Mouse (Mus musculus): Measurements from ENCODE around the gene Ano5. TPM values are rescaled to one million over a fixed set of nuclear protein-coding genes. Genes with fewer than 3 reads are reported as not detected.

The Ano5 gene
- total RNA-seq (2021), result 0.23 and 0.37 TPM in 2 replicates
- long read RNA-seq, experiment 1, result 0 reads
- long read RNA-seq, experiment 2, result 0 reads

DNA sequence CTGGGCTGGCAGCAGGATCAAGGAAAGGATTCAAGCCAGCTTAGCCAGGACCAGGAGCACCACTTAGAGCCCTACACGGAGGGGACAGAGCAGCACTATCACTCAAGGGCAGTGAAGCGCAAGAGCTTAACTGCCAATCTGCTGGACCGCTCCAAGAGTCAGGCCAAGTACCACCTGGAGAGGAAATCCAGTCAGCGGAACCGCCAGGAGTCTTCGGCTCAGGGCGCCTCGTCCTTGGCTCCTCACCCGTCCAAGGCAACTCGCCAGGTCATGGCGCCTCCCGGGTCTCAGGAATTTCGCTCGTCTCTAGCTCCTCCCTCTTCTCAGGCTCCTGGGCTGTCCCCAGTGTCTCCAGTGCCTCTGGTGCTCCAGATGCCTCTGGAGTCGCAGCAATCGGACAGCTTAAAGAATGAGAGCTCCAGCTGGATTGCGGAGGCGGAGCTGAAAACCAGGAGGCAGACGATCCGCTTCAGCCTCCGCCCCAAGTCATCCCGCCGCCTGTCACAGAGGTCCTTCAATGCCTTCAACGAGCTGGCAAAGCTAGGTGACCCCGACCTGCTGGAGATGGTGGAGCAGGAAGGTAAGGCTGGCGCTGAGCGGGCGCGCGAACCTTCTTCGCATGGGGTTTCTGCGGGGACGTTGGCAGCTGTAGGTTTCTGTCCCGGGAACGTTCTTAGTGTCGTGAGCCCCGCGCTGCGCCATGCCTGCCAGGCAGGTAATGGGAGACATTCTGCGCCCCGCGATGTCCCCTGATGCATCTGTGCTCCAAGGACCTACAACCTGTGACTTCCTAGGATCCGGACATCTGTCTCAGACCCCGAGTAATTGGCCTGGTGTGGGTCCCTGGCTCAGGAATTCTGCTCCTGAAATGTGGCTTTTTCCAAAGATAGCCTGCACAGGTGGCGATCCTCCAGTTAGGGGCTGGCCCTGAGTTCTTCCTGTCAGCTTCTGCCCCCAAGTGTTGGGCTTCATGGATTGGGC, at the start of gene Ano5:
Gene Ano5, plus strand, starts transcription at position 359 of the 981 bp plus-strand sequence.
- peak; percentile 24 for DNase-seq

DNA sequence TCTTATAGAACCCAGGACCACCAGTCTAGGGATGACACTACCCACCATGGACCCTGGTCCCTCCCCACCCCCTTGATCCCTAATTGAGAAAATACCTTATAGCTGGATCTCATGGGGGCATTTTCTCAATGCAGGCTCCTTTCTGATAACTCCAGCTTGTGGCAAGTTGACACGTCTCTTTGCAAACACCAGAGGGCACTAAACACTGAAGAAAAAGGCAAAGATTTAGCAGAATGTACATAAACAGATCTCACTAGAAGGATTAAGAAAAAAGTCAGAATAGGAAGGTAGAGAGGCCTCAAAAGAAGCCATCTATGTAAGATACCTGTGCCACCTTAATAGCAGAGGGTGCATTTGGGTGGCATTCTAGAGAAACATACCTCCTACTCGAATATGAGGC, 11.4 kb upstream of the Ano5 start:
- no peak for DNase-seq

DNA sequence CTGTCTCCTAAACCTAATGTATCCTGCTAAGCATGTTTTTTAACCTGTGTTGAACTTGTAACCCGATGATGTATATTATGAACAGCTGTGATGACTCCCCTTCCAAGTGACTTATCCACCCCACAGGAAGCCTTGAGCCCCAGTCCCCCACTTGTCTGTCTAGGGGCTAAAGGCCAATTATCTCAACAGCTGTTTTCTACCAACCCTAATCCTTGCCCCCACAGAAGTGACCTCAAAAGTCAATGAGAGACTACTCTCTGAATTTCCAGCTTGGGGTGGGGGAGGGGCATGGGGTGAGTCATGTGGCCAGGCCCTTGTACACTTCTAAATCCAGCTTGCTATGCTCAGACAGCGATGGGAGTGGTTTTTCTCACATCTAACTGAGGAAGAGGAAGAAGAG, 6.9 kb upstream of the Ano5 start:
- DNase-seq, result no peak

DNA sequence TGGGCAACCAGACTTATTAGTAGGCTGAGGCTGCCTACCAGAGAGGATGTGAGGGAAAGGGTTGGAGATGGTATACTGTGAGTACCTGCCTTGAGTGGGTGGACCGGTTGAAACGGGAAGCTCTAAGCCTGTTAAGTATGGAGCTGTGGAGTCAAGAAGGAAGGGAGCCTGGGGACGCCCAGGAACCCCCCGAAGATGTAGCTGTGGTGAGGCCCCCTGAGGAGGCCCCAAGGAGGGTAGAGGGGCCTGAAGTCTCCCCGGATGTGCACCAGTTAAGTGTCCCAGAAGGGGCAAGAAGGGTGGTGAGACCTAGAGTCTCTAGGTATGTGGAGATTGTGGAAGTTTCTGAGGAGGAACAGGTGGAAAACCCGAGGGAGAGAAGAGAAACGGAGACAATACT, 682 bp upstream of the Ano5 start:
- no peak for DNase-seq

DNA sequence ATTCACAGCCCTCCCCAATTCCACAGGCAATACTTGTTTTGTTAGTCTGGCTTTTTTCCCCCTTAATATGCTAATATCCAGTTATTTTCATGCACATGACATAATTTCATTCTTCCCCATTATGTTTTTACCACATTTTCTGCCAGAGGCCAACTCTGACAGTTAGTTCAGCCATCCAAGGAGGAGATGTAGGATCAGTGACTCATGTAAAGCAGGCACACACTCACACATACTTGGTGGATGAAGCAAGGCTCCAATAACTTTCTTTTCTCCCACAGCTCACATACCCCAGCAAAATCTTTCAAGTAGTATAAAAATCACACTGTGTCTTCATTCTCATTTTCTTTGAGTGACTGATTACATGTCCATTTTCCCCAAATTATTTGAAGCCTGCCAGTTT, 28.5 kb downstream of the Ano5 start:
- DNase-seq, result no peak

DNA sequence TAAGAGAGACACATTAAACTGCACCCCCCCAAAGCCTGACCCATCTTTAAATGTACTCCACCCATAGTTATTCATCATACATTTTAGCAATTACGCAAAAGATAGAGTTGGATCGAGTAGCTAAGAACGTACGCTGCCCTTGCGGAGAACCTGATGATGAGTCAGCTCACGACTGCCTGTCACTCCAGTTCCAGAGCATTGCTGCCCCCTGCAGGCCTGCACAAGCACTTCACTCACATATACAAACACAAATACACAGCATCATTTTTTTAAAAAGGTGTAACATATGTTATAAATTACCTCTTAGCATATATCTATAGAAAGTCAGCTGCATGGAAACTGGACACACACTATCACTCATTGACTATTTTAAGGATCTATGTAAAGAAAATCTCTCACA, 29.9 kb downstream of the Ano5 start:
- DNase-seq, result peak; percentile 57

DNA sequence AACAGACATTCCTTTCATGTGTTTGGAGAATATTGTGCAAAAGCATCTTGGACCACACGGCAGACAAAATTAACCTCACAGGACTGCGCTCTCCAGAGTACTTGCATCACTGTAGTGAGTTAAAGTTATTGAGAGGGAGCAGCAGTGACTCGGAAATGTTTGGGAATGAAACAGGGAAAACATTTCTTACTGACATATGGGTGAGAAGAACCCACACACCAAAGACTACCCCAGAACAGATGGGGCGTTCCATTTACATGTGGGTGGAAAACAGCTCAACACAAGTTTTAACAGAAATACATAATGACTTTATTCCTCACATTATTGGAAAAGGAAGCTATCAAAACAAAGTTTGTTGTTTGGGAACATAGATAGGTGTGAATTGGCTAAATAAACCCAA, 89.2 kb downstream of the Ano5 start:
- no peak for DNase-seq

DNA sequence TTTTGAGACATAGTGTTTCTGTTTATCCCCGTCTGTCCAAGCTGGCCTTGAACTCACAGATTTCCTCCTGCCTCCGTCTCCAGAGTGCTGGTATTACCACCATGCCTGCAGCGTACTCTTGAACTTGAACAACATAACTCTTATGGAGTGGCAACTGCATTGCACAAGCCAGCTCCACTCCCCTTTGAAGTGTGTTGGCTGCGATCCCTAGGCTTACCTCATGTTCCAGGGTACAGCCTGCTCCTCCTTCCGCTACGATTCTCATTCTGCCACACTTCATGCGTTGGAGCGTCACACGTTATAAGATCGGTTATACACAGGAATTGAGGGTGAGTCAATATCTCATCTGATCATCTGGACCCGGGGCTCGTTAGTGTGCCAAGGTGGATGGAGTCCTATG, 92.9 kb downstream of the Ano5 start:
- peak; percentile 23 for DNase-seq

DNA sequence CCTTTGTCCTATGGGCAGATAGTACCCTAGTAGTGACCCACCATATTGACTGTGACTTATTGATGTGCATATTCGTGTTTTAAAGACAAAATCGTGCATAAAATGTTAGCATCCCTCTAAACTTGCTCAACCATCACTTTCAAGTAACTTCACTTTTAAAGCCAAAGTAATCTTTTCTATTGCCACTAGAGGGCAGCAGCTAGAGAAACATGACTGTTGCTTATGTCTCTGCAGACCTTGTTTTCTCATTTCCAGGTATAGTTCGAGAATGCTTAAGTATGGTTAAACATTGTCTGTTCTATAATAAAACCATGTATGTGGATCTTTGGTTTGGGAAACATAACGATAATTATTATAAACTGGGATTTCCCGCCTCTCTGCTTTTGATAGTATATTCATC, 103.6 kb downstream of the Ano5 start:
- DNase-seq, result no peak

DNA sequence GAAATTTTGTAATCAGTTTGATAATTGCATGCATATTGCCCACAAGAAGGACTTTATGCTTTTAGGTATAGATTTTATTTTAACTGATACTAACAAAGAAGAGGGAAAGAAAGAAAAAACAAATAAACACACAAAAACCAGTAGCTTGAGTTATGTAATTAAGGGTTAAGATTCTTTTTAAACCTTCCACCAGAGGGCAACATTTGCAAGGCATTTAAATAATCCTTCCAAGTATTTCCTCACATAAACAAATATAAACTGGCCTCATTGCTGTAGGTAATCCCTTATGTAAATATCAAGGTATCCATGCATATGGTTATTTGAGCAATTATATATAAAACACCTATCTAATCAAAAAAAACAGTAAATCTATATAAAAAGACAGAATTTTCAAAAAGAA, 107.1 kb downstream of the Ano5 start:
- no peak for DNase-seq

DNA sequence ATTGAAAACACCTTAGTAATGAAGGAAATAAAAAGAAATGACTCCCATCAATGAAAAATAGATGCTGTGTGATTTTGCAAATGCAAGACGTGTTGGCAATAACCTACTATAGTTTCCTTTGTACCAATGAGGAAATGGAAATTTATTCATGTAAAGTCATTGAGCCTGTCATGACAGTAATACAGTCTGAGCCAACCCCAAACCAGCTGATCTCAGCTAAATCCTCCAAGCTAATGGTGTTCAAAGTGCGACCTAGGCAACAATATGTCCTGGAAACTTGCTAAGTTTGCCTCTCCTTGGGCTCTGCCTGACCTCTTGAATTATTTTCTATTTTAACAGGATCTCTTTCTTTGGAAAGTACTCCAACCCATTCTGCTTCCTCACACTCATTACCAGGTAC, 107.6 kb downstream of the Ano5 start:
- no peak for DNase-seq

DNA sequence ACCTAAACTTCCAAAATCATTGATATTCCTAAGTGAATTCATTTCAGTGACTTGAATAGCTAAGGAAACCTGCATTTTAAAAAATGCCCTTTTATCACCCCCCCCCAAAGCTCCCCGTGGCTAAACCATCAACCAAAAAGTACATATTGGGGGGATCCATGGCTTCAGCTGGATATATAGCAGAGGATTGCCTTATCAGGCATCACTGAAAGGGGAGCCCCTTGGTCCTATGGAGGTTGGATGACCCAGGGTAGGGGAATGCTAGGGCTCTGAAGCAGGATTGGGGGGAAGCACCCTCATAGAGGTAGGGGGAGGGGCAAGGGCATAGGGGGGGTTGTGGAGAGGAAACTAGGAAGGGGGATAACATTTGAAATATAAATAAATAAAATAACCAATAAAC, 109.1 kb downstream of the Ano5 start:
- DNase-seq, result no peak

DNA sequence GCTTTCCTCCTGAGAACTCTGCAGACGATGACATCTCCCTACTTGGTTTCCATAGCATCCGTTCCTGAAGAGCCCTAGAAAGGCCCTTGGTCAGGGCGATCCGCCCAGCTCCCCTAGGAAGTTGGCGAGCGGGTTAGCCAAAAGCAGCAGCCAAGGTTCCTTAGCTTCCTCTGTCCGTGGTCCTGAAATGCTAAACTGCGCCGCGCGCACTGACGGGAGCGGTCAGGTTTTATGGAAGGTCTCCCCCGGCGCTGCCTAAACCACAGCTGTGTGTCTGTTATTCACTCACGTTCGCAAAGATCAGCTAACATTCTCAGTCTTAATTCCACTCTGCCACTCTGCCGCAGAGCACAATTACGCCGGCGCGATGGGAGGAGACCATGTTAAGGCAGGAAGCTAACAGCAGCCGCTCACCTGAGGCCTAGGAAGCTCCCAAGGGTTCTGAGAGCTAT, 110.9 kb downstream of the Ano5 start, which contains the start of gene Slc17a6:
Gene Slc17a6, plus strand, starts transcription at position 313 of the 452 bp plus-strand sequence.
- DNase-seq, result peak; percentile 87

DNA sequence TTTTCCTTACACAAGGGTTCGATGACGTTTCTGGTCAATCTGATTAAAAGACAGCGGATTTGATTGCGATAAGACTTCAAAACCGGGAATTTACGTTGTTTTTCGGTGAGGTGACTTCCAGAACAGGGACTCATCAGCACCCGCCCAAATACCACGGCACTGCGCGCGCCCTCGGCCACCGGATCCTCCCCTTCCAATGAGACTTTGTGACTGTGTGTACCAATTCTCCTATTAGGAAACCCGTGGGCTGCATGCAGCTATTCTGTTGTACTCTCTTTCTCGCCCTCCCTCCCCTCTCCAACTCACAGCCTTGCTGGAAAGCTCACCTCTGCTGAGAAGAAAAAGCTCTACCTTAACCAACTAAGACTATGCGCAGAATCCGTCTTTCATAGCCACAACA, 111.4 kb downstream of the Ano5 start:
- no peak for DNase-seq

DNA sequence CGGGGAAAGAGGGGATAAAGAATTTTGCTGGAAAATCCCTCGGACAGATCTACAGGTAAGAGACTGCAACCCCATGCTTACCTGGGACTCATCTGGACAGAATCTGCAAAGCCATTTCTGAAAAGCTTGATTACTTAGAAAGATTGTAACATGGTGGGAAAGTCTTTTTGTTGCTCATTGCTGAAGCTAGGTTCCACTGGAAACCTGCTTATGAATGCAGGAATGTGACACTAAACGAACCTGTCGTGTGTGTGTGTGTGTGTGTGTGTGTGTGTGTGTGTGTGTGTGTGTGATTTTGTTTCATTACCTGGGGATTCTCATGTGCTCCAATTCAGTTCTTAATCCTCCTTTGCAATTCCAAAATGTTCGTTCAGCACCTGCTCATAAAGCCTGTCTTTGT, 111.8 kb downstream of the Ano5 start:
- no peak for DNase-seq

DNA sequence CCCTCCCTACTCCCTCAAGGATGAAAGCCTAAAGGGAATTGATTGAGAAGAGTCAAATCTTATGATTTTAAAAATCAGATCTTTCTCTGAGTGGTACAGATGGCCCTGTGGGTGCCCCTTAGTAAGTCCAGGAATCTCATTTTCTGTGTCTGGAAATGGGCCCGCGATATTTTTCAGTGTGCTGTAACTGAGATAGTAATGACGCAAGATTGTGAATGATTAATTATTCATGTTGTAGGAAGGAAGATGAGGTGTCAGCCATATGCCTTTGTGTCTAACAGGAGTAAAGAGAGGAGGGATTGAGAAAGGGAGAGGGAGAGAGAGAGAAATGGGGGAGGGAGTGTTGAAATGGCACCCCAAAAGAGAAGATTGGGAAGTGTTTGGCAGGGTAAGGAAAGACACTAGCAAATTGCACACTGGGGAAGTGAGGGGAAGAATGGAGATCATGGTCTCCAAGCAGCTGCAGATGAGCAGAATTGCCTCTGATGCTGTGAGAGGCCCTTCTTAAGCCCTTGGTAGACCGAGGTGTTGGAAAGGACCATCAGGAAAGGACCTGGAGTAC, 113.6 kb downstream of the Ano5 start:
- no peak for DNase-seq

DNA sequence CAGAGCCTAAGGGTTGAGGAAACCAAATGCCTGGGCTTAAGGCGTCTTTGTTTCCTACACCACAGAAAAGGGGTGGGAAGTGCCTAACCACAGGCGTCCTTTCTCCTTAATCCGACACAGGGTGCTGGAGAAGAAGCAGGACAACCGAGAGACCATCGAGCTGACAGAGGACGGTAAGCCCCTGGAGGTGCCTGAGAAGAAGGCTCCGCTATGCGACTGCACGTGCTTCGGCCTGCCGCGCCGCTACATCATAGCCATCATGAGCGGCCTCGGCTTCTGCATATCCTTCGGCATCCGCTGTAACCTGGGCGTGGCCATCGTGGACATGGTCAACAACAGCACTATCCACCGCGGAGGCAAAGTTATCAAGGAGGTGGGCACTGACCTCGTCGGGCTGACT, 114.3 kb downstream of the Ano5 start:
- no peak for DNase-seq

DNA sequence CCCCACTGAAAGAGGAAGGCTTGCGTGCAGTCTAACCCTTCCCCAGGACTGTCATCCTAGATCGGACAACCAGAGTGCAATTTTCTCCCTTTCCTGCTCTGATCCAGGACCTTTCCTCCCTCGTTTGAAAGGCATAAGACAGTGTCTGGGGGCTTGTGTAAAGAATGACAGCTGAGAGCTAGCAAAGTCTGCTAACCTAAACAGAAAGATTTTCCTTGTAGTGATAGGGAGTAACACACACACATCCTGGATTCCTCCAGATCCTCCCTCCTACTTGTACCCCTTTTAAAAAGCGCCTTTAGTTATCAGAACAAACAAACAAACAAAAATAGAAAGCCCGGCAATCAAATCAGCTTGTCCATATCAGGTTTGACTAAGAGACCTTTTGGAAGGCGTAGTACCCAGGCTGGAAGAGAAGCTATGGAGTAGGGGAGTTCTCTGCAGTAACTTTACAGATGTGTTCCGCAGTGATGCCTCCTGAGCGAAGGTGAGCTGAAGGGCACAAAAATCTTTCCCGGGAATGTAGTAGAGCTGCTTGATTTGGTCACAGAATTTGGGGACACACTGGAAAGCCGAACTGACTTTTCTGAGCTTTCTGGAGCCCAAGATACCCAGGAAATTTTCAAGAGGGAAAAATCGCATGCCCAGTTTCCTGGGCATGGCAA, 114.9 kb downstream of the Ano5 start:
- DNase-seq, result no peak

DNA sequence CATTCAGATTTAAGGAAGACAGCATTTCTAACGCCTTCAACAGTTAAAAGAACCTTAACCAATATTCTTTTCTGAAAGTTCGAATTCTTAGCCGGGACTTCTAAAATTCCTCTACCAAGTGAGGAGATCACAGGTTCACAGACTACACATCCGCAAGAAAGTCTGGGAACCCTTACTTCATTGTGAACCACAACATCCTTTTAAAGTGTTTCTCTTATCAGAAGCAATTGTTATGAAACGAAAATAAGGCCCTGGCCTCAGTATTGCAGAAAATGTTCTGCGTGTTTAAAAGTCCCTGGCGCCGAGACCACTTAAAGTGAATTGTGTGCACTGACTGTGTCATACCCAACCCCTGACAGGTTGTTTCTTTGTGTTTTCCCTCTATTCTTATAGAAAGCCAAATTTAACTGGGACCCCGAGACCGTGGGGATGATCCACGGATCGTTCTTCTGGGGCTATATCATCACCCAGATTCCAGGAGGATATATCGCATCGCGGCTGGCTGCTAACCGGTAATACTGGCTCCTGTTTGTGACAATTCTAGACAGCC, 115.7 kb downstream of the Ano5 start:
- no peak for DNase-seq

DNA sequence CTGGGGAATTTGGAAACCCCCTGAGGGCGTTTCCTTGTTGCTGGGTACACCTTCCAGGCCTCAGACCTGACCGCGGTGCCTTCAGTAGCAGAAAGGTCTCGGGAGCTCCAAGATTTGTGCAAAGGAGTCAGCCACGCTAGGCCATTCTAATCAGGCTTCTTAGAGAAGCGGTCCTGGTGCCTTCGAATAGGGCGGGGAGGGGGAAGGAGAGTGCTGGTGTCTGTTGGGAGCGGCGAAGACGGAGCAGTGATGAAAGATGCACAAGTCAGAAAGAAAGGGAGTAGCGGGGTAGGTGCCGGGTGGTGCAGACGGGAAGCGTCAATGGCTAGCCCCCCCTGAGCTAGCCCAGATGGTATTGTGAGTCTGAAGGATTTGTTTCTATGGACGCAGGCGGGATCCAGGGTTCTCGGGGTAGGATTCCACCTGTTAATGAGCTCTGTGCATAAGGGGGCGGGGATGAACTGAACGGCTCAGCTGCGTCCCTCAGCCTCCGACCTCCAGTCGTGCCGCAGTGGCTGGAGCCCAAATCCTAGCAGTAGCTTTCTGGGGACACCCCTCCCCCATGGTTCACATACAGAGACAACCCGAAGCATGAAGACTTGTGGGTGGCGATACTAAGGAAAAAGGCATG, 116.3 kb downstream of the Ano5 start:
- no peak for DNase-seq

DNA sequence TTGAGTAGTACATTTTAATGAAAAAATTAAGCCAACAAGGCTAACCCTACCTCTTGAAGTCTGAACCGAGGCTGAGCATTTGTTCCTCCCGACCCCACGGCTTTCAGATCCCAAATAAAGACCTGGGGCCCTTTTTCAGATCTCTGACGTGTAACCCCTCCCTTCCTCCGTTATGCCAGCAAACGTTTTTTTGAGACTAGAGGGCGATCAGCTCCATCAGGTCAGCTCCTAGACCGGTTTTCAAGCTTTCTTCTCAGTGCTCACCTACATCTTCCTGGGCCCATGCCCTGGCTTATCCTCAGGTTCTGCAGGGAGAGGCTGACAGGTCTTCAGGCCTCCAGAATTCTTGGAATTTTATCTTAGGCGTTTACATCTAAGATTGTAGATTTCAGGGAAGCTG, 116.8 kb downstream of the Ano5 start:
- no peak for DNase-seq

DNA sequence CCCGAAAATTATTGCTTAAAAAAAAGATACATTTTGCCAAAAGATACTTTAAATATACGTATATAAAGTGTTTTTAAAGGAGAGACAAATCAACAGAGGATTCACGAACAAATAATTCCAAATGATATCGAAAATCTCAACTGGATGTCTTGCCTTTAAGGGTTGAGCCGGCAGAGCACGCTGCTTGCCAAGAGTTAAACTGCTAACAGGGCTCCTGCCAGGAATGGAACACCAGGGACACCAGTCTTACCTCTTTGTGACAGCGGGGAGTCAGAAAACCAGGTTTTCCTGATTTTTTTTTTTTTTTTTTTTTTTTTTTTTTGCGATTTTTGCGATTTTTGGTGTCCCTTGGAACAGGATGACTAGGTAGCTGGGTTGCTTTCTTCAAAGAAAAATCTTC, 117.5 kb downstream of the Ano5 start:
- no peak for DNase-seq
